Mouse (Mus musculus): ENCODE measurements around the gene Rtf2. TPM values are rescaled to one million over a fixed set of nuclear protein-coding genes. Genes with fewer than 3 reads are reported as not detected.
A peak's percentile ranks its signal among the peaks of the same experiment; 100 is the strongest.

Rtf2 gene
- polyA plus RNA-seq, 1 experiment from 2014 or later: 59.2 TPM

GRCm38 (mm10) chr2:172441176-172441575 lies 820 bp downstream of the Rtf2 start:
- no peaks in the 10 kb centered on the region for H3K9me3 ChIP-seq (replicated peaks)
- H3K4me1 ChIP-seq: peaks cover 34% of the 10 kb centered on the region
- peak overlapping the region; percentile 86 for H3K27ac ChIP-seq
- H3K9ac ChIP-seq: peak overlapping the region; percentile 81
- peak overlapping the region; percentile 88 for H3K4me2 ChIP-seq
- ATAC-seq: peak; percentile 71
- no peaks in the 10 kb centered on the region for H3K27me3 ChIP-seq (replicated peaks)
- H3K36me3 ChIP-seq: peaks cover 22% of the 10 kb centered on the region
- 21% methylated on average over 6 of the region's 6 CpGs for WGBS (ENCODE audit: insufficient replicate concordance)
- peak overlapping the region; percentile 93 for H3K4me3 ChIP-seq

GRCm38 (mm10) chr2:172445617-172446016 lies 5.3 kb downstream of the Rtf2 start:
- WGBS (ENCODE audit: insufficient replicate concordance): 84% methylated on average over 4 of the region's 4 CpGs
- Histone ChIP-seq H3K36me3 (peaks cover 66% of the 10 kb centered on the region), H3K4me2 (no peak overlapping the region), H3K9me3 (replicated peaks) (no peaks in the 10 kb centered on the region), H3K27me3 (replicated peaks) (no peaks in the 10 kb centered on the region), H3K4me3 (no peak overlapping the region), H3K27ac (no peak overlapping the region), H3K4me1 (peaks cover 24% of the 10 kb centered on the region), H3K9ac (no peak overlapping the region)
- no peak for ATAC-seq

GRCm38 (mm10) chr2:172447317-172447716 lies 7.0 kb downstream of the Rtf2 start:
- Histone ChIP-seq H3K4me2 (no peak overlapping the region), H3K9ac (no peak overlapping the region), H3K4me3 (no peak overlapping the region), H3K9me3 (replicated peaks) (no peaks in the 10 kb centered on the region), H3K36me3 (peaks cover 82% of the 10 kb centered on the region), H3K4me1 (peaks cover 9% of the 10 kb centered on the region), H3K27me3 (replicated peaks) (no peaks in the 10 kb centered on the region), H3K27ac (no peak overlapping the region)
- 76% methylated on average over 6 of the region's 6 CpGs for WGBS (ENCODE audit: insufficient replicate concordance)
- ATAC-seq: no peak

- Histone ChIP-seq H3K27me3 (replicated peaks) (no peaks in the 10 kb centered on the region), H3K4me1 (no peaks in the 10 kb centered on the region), H3K4me3 (no peak overlapping the region), H3K9ac (no peak overlapping the region), H3K9me3 (replicated peaks) (no peaks in the 10 kb centered on the region), H3K4me2 (no peak overlapping the region), H3K36me3 (peaks cover 92% of the 10 kb centered on the region), H3K27ac (no peak overlapping the region)
- no peak for ATAC-seq
- WGBS (ENCODE audit: insufficient replicate concordance): 82% methylated on average over 4 of the region's 4 CpGs
Measured at GRCm38 (mm10) chr2:172448329-172448728, 8.0 kb downstream of the Rtf2 start.

GRCm38 (mm10) chr2:172450640-172451039 lies 10.3 kb downstream of the Rtf2 start:
- peaks cover 95% of the 10 kb centered on the region for H3K36me3 ChIP-seq
- no peak overlapping the region for H3K9ac ChIP-seq
- no peak overlapping the region for H3K4me2 ChIP-seq
- no peak for ATAC-seq
- no peak overlapping the region for H3K27ac ChIP-seq
- H3K27me3 ChIP-seq (replicated peaks): no peaks in the 10 kb centered on the region
- H3K4me3 ChIP-seq: no peak overlapping the region
- no peaks in the 10 kb centered on the region for H3K9me3 ChIP-seq (replicated peaks)
- WGBS (ENCODE audit: insufficient replicate concordance): 77% methylated on average over 6 of the region's 6 CpGs
- H3K4me1 ChIP-seq: no peaks in the 10 kb centered on the region

- Histone ChIP-seq H3K9ac (no peak overlapping the region), H3K4me3 (no peak overlapping the region), H3K36me3 (peaks cover 95% of the 10 kb centered on the region), H3K27ac (no peak overlapping the region), H3K9me3 (replicated peaks) (no peaks in the 10 kb centered on the region), H3K27me3 (replicated peaks) (no peaks in the 10 kb centered on the region), H3K4me2 (no peak overlapping the region), H3K4me1 (no peaks in the 10 kb centered on the region)
- 81% methylated on average over 4 of the region's 4 CpGs for WGBS (ENCODE audit: insufficient replicate concordance)
- ATAC-seq: no peak
Measured at GRCm38 (mm10) chr2:172452031-172452430, 11.7 kb downstream of the Rtf2 start.

GRCm38 (mm10) chr2:172452458-172452857 lies 12.1 kb downstream of the Rtf2 start:
- Histone ChIP-seq H3K27ac (no peak overlapping the region), H3K4me3 (no peak overlapping the region), H3K4me1 (no peaks in the 10 kb centered on the region), H3K27me3 (replicated peaks) (no peaks in the 10 kb centered on the region), H3K9me3 (replicated peaks) (no peaks in the 10 kb centered on the region), H3K36me3 (peaks cover 95% of the 10 kb centered on the region), H3K9ac (no peak overlapping the region), H3K4me2 (no peak overlapping the region)
- no peak for ATAC-seq
- WGBS (ENCODE audit: insufficient replicate concordance): 89% methylated on average over 10 of the region's 10 CpGs

- Histone ChIP-seq H3K36me3 (peaks cover 92% of the 10 kb centered on the region), H3K27me3 (replicated peaks) (no peaks in the 10 kb centered on the region), H3K4me2 (no peak within 1 kb of the TSS), H3K27ac (no peak within 1 kb of the TSS), H3K4me3 (no peak within 1 kb of the TSS), H3K9me3 (replicated peaks) (no peaks in the 10 kb centered on the region), H3K4me1 (no peaks in the 10 kb centered on the region), H3K9ac (no peak within 1 kb of the TSS)
- 81% methylated on average over 11 of the region's 11 CpGs for WGBS (ENCODE audit: insufficient replicate concordance)
- no peak for ATAC-seq
Measured at GRCm38 (mm10) chr2:172458496-172458895, 18.1 kb downstream of the Rtf2 start, which contains the start of gene Gcnt7. Gene Gcnt7 (minus strand): TSS chr2:172458596.

- no peak overlapping the region for H3K4me3 ChIP-seq
- H3K9me3 ChIP-seq (replicated peaks): no peaks in the 10 kb centered on the region
- 77% methylated on average over 2 of the region's 2 CpGs for WGBS (ENCODE audit: insufficient replicate concordance)
- H3K36me3 ChIP-seq: peaks cover 95% of the 10 kb centered on the region
- H3K4me1 ChIP-seq: no peaks in the 10 kb centered on the region
- H3K27ac ChIP-seq: no peak overlapping the region
- no peak overlapping the region for H3K9ac ChIP-seq
- H3K4me2 ChIP-seq: no peak overlapping the region
- no peak for ATAC-seq
- no peaks in the 10 kb centered on the region for H3K27me3 ChIP-seq (replicated peaks)
Measured at GRCm38 (mm10) chr2:172460647-172461046, 20.3 kb downstream of the Rtf2 start.

GRCm38 (mm10) chr2:172462813-172463212 lies 22.5 kb downstream of the Rtf2 start:
- no peak for ATAC-seq
- H3K27me3 ChIP-seq (replicated peaks): no peaks in the 10 kb centered on the region
- H3K9ac ChIP-seq: no peak overlapping the region
- H3K4me1 ChIP-seq: no peaks in the 10 kb centered on the region
- WGBS (ENCODE audit: insufficient replicate concordance): 90% methylated on average over 4 of the region's 4 CpGs
- H3K4me2 ChIP-seq: no peak overlapping the region
- H3K27ac ChIP-seq: no peak overlapping the region
- H3K36me3 ChIP-seq: peaks cover 95% of the 10 kb centered on the region
- H3K9me3 ChIP-seq (replicated peaks): no peaks in the 10 kb centered on the region
- H3K4me3 ChIP-seq: no peak overlapping the region

- no peaks in the 10 kb centered on the region for H3K27me3 ChIP-seq (replicated peaks)
- peaks cover 85% of the 10 kb centered on the region for H3K36me3 ChIP-seq
- no peaks in the 10 kb centered on the region for H3K9me3 ChIP-seq (replicated peaks)
- no peaks in the 10 kb centered on the region for H3K4me1 ChIP-seq
- no peak overlapping the region for H3K4me3 ChIP-seq
- ATAC-seq: no peak
- H3K9ac ChIP-seq: no peak overlapping the region
- H3K27ac ChIP-seq: no peak overlapping the region
- H3K4me2 ChIP-seq: no peak overlapping the region
- WGBS (ENCODE audit: insufficient replicate concordance): 85% methylated on average over 11 of the region's 11 CpGs
Measured at GRCm38 (mm10) chr2:172466427-172467132, 26.2 kb downstream of the Rtf2 start.

- WGBS (ENCODE audit: insufficient replicate concordance): 87% methylated on average over 5 of the region's 5 CpGs
- Histone ChIP-seq H3K9ac (no peak overlapping the region), H3K4me3 (no peak overlapping the region), H3K27me3 (replicated peaks) (no peaks in the 10 kb centered on the region), H3K9me3 (replicated peaks) (no peaks in the 10 kb centered on the region), H3K4me1 (no peaks in the 10 kb centered on the region), H3K36me3 (peaks cover 78% of the 10 kb centered on the region), H3K4me2 (no peak overlapping the region), H3K27ac (no peak overlapping the region)
- no peak for ATAC-seq
Measured at GRCm38 (mm10) chr2:172467206-172467605, 26.9 kb downstream of the Rtf2 start.

- no peak for ATAC-seq
- H3K4me1 ChIP-seq: no peaks in the 10 kb centered on the region
- H3K27ac ChIP-seq: no peak overlapping the region
- no peak overlapping the region for H3K4me2 ChIP-seq
- no peaks in the 10 kb centered on the region for H3K9me3 ChIP-seq (replicated peaks)
- no peak overlapping the region for H3K4me3 ChIP-seq
- no peak overlapping the region for H3K9ac ChIP-seq
- H3K27me3 ChIP-seq (replicated peaks): no peaks in the 10 kb centered on the region
- 89% methylated on average over 11 of the region's 11 CpGs for WGBS (ENCODE audit: insufficient replicate concordance)
- H3K36me3 ChIP-seq: peaks cover 67% of the 10 kb centered on the region
Measured at GRCm38 (mm10) chr2:172468346-172468819, 28.0 kb downstream of the Rtf2 start.

All from liver, embryonic 12.5 days (tissue).